Mouse (Mus musculus) megakaryocyte, embryonic 14.5 days (primary cell): ENCODE data around the gene Ube2e2. TPM values are rescaled to one million over a fixed set of nuclear protein-coding genes. Genes with fewer than 3 reads are reported as not detected.
"Not testable (repeated sequence)": the region's sequence is repeated elsewhere in the genome, so short reads cannot be mapped to it uniquely, and the experiment has no call there.

ENCODE experiments used
- H3K27me3 ChIP-seq: replicated peaks from 2 replicates; pipeline ENCODE3; 2012; ENCODE audit warnings: inconsistent platforms
- H3K36me3 ChIP-seq: replicated peaks from 2 replicates; pipeline ENCODE3; 2012; ENCODE audit warnings: low read length, inconsistent platforms, mixed read lengths
- H3K4me1 ChIP-seq: 2 replicates; pipeline ENCODE4 v1.6.1; 2012; ENCODE audit warnings: inconsistent platforms
- H3K4me3 ChIP-seq: replicated peaks from 2 replicates; pipeline ENCODE3; 2012; ENCODE audit warnings: moderate library complexity, mild to moderate bottlenecking, inconsistent platforms
- H3K9me3 ChIP-seq: 2 replicates; pipeline ENCODE4 v1.6.1; 2012; ENCODE audit warnings: inconsistent platforms
- FLI1 ChIP-seq: IDR thresholded peaks from 2 replicates; pipeline ENCODE4 v1.6.1; 2012; ENCODE audit warnings: low read length, inconsistent platforms, mixed read lengths
- GATA1 ChIP-seq: IDR thresholded peaks from 3 replicates; pipeline ENCODE4 v1.6.1; 2012; ENCODE audit warnings: mixed read lengths, low read length, inconsistent platforms, borderline replicate concordance
- polyA plus RNA-seq: library from polyadenylated mRNA; stranded (reverse); fragments of >175 nt; gene quantifications from 2 replicates; pipeline ENCODE4 v1.2.3, GENCODE M21; 2012; ENCODE audit warnings: low replicate concordance; ENCODE audit not compliant: insufficient read depth

Ube2e2 gene
- polyA plus RNA-seq, 1 experiment, result 6.0 TPM

GRCm38 (mm10) chr14:18754595-18754994 is 139.5 kb downstream of the Ube2e2 start:
- no peaks in the 10 kb centered on the region for H3K27me3 ChIP-seq
- no peak for TF ChIP-seq FLI1
- TF ChIP-seq GATA1, result no peak
- H3K4me1 ChIP-seq, result no peaks in the 10 kb centered on the region
- peaks cover 2% of the 10 kb centered on the region; the same call in 1 of the 2 replicates for H3K9me3 ChIP-seq
- no peak overlapping the region for H3K4me3 ChIP-seq
- H3K36me3 ChIP-seq, result no peaks in the 10 kb centered on the region

GRCm38 (mm10) chr14:18754001-18754400 is 140.1 kb downstream of the Ube2e2 start:
- Histone ChIP-seq H3K4me1 (no peaks in the 10 kb centered on the region), H3K27me3 (no peaks in the 10 kb centered on the region), H3K4me3 (no peak overlapping the region), H3K9me3 (peaks cover 2% of the 10 kb centered on the region; the same call in 1 of the 2 replicates), H3K36me3 (no peaks in the 10 kb centered on the region)
- TF ChIP-seq FLI1 (no peak), GATA1 (no peak)

- no peak overlapping the region for H3K4me3 ChIP-seq
- H3K36me3 ChIP-seq, result no peaks in the 10 kb centered on the region
- no peak for TF ChIP-seq FLI1
- TF ChIP-seq GATA1, result no peak
- no peaks in the 10 kb centered on the region for H3K9me3 ChIP-seq
- H3K27me3 ChIP-seq, result no peaks in the 10 kb centered on the region
- no peaks in the 10 kb centered on the region for H3K4me1 ChIP-seq
Measured at GRCm38 (mm10) chr14:18731154-18731553, 162.9 kb downstream of the Ube2e2 start.

GRCm38 (mm10) chr14:18720601-18721591 is 173.2 kb downstream of the Ube2e2 start:
- Histone ChIP-seq H3K27me3 (no peaks in the 10 kb centered on the region), H3K36me3 (no peaks in the 10 kb centered on the region), H3K4me3 (no peak overlapping the region), H3K9me3 (0 out of 2 replicates have a peak, but pooled peaks cover 3% of the 10 kb centered on the region), H3K4me1 (no peaks in the 10 kb centered on the region)
- TF ChIP-seq FLI1 (no peak), GATA1 (no peak)

GRCm38 (mm10) chr14:18716970-18717369 is 177.1 kb downstream of the Ube2e2 start:
- no peaks in the 10 kb centered on the region for H3K4me1 ChIP-seq
- no peaks in the 10 kb centered on the region for H3K36me3 ChIP-seq
- peak overlapping the region; percentile 16 for H3K4me3 ChIP-seq
- 0 out of 2 replicates have a peak, but pooled peaks cover 6% of the 10 kb centered on the region for H3K9me3 ChIP-seq
- H3K27me3 ChIP-seq, result no peaks in the 10 kb centered on the region
- TF ChIP-seq FLI1 (no peak), GATA1 (no peak)

GRCm38 (mm10) chr14:18715529-18715928 is 178.5 kb downstream of the Ube2e2 start:
- Histone ChIP-seq H3K9me3 (peaks cover 10% of the 10 kb centered on the region; the same call in 1 of the 2 replicates), H3K4me3 (no peak overlapping the region), H3K27me3 (no peaks in the 10 kb centered on the region), H3K36me3 (no peaks in the 10 kb centered on the region), H3K4me1 (no peaks in the 10 kb centered on the region)
- no peak for TF ChIP-seq GATA1
- no peak for TF ChIP-seq FLI1

- no peaks in the 10 kb centered on the region for H3K4me1 ChIP-seq
- TF ChIP-seq FLI1 (no peak), GATA1 (no peak)
Measured at GRCm38 (mm10) chr14:18697662-18698225, 196.3 kb downstream of the Ube2e2 start.

GRCm38 (mm10) chr14:18696418-18696817 is 197.6 kb downstream of the Ube2e2 start:
- not testable (repeated sequence) for H3K27me3 ChIP-seq, H3K36me3 ChIP-seq, H3K9me3 ChIP-seq, H3K4me1 ChIP-seq, H3K4me3 ChIP-seq

More at GRCm38 (mm10) chr14:18697662-18698225, 196.3 kb downstream of the Ube2e2 start:
- H3K27me3 ChIP-seq, result no peaks in the 10 kb centered on the region
- H3K9me3 ChIP-seq, result 0 out of 2 replicates have a peak, but pooled peaks cover 2% of the 10 kb centered on the region
- no peak overlapping the region for H3K4me3 ChIP-seq
- no peaks in the 10 kb centered on the region for H3K36me3 ChIP-seq

- no peak overlapping the region for H3K4me3 ChIP-seq
- no peaks in the 10 kb centered on the region for H3K4me1 ChIP-seq
- no peaks in the 10 kb centered on the region for H3K36me3 ChIP-seq
- H3K27me3 ChIP-seq, result no peaks in the 10 kb centered on the region
- TF ChIP-seq GATA1, result no peak
- no peak for TF ChIP-seq FLI1
- 0 out of 2 replicates have a peak, but pooled peaks cover 4% of the 10 kb centered on the region for H3K9me3 ChIP-seq
Measured at GRCm38 (mm10) chr14:18678121-18678836, 215.8 kb downstream of the Ube2e2 start.

GRCm38 (mm10) chr14:18670712-18671111 is 223.4 kb downstream of the Ube2e2 start:
- TF ChIP-seq FLI1 (no peak), GATA1 (no peak)
- H3K9me3 ChIP-seq, result peaks cover 11% of the 10 kb centered on the region; the same call in 1 of the 2 replicates
- no peaks in the 10 kb centered on the region for H3K36me3 ChIP-seq

More at GRCm38 (mm10) chr14:18670712-18671111, 223.4 kb downstream of the Ube2e2 start:
- Histone ChIP-seq H3K4me3 (peak overlapping the region; percentile 65), H3K4me1 (peaks cover under 1% of the 10 kb centered on the region; the same call in 1 of the 2 replicates), H3K27me3 (no peaks in the 10 kb centered on the region)
